Mouse (Mus musculus): ENCODE measurements around the gene Marcks. TPM values are rescaled to one million over a fixed set of nuclear protein-coding genes. Genes with fewer than 3 reads are reported as not detected.

Gene Marcks
- polyA plus RNA-seq, 1 experiment, result 332 TPM

DNA sequence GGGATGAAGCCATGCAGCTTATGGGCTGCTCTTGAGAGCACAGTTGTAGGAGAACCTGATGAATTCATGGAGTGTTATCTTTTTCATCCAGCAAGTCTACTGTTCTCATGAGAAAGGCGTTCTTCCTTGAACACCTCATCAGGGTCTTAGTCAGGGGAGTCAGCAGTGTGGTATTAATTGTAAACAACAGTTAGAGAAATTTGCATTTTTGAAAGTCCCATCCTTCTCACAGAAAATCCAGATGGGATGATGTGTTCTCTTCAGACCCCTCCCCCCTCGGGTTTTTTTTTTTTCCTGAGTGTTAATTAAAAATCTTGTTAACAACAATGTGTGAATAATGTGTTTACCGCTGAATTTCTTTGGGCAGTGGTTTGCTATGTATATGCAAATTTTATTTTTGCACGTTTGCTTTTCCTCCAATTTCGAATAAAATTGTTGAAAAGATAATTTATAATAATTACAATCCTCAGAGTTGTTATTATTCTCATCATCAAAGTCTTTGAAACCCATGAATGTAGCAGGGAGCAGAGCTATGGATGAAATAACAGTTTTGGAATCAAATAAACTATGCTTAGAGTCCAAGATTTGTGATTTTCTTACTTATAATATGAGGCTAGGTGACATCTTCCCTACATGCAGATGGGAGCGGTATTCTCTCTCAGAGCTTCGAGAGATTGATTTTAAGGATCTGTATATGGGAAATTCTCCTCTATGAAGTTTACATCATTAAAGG is 13.0 kb upstream of the Marcks start:
- H3K27ac ChIP-seq (ENCODE audit: insufficient read depth, low read depth, low read length), result no peak overlapping the region
- peaks cover 12% of the 10 kb centered on the region for H3K4me1 ChIP-seq (ENCODE audit: control insufficient read depth, insufficient read depth, low read length)
- TF ChIP-seq CTCF (IDR thresholded peaks at IDR 0.05; ENCODE audit: low read depth, low read length) (no peak), POLR2A (IDR thresholded peaks at IDR 0.05; ENCODE audit: borderline replicate concordance, low read depth, low read length) (no peak)
- no peak overlapping the region for H3K4me3 ChIP-seq (ENCODE audit: insufficient read depth, low read length)

DNA sequence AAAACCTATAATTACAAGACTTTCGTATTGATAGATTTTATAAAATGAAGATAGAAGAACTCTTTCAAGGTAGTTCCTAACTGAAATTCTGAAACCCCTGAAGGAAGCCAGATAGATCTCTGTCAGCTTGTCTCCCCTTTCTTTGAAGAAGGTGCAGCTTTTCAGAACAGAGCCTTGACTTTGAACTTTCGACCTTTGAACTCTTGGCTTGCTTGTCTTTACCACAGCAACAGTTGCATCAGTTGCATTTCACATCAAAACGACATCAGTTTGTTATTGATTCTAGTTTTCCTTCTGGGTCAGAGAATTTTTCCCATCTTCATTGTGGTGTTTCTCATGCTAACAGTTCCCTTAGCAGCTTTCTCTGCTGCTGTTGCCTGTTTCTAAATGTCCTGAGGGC is 9.3 kb upstream of the Marcks start:
- H3K4me1 ChIP-seq (ENCODE audit: control insufficient read depth, insufficient read depth, low read length), result peaks cover 9% of the 10 kb centered on the region
- TF ChIP-seq CTCF (IDR thresholded peaks at IDR 0.05; ENCODE audit: low read depth, low read length), result no peak
- TF ChIP-seq POLR2A (IDR thresholded peaks at IDR 0.05; ENCODE audit: borderline replicate concordance, low read depth, low read length), result no peak
- H3K4me3 ChIP-seq (ENCODE audit: insufficient read depth, low read length), result no peak overlapping the region
- H3K27ac ChIP-seq (ENCODE audit: insufficient read depth, low read depth, low read length), result no peak overlapping the region

DNA sequence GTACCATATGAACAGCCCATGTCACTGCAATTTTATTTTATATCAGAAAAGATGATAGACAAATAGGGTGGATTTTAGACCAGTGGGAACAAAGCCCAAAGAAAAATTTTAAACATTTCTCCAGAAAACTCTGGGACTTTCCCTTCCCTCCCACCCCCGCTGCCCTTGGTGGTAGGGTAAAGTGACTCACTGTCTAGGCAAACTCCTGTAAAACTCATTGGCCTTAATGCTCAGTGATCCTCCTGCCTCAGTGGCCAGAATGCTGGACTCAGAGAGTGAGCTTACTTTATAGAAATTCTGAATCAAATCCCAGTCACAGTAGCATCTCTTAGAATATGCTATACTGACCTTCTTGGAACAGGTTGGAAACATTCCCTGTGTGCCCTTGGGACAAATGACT is 6.7 kb upstream of the Marcks start:
- H3K27ac ChIP-seq (ENCODE audit: insufficient read depth, low read depth, low read length), result no peak overlapping the region
- H3K4me3 ChIP-seq (ENCODE audit: insufficient read depth, low read length), result no peak overlapping the region
- TF ChIP-seq POLR2A (IDR thresholded peaks at IDR 0.05; ENCODE audit: borderline replicate concordance, low read depth, low read length), result no peak
- no peak for TF ChIP-seq CTCF (IDR thresholded peaks at IDR 0.05; ENCODE audit: low read depth, low read length)
- H3K4me1 ChIP-seq (ENCODE audit: control insufficient read depth, insufficient read depth, low read length), result peaks cover 13% of the 10 kb centered on the region

DNA sequence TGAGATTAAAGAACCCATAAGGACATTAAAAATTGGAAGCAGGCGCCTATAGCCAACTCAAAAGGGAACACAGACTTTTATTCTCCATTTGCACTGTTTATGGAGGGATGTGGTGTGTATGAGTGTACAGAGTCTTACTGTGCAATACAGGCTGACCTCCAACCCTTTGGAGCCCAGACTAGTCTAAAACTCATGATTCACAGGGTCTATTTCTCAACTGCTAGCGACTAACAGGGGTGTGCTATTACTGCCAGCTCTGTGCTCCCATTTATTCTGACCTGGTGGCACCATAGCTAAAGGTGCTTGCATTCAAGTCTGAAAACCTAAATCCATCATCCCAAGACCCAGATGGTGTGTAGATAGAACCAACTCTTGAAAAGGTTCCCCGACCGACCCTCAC is 2.9 kb upstream of the Marcks start:
- Histone ChIP-seq H3K27ac (ENCODE audit: insufficient read depth, low read depth, low read length) (peak overlapping the region; percentile 8; the same call in 1 of the 2 replicates), H3K4me1 (ENCODE audit: control insufficient read depth, insufficient read depth, low read length) (peaks cover 13% of the 10 kb centered on the region), H3K4me3 (ENCODE audit: insufficient read depth, low read length) (peak overlapping the region; percentile 69)
- no peak for TF ChIP-seq CTCF (IDR thresholded peaks at IDR 0.05; ENCODE audit: low read depth, low read length)
- no peak for TF ChIP-seq POLR2A (IDR thresholded peaks at IDR 0.05; ENCODE audit: borderline replicate concordance, low read depth, low read length)

DNA sequence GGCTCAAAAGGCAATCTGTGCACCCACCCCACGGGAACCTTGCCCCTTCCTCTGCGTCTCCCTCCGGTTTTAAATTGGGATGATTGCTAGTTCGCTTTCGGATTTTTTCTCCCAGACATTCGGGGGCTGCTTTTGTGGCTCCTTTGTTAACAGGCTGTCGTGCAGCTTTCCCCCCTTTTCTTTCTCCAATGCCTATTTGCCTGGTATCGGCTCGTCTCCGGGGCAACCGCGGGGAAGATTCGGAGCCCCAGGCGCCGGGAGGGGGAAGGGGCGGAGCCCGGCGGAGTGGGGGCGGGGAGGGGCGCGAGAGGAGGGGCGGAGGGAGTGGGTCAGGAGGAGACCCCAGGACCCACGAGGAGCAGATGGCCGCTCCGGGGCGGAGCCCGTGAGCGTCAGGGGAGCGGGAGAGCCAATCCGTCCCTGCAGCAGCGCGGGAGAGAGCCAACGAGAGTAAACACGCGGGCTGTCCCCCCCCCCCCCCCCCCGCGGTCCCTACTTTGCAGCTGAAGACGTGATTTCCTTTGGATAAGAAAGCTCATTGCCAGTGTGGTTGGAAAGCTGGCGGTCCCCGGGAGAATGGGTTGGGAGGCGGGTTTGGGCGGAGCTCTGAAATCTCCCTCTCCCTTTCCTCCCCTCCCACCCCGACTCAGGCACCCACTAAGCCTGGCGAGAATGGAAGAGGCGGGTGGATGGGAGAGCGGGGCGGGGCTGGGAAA is 2.2 kb upstream of the Marcks start:
- TF ChIP-seq POLR2A (IDR thresholded peaks at IDR 0.05; ENCODE audit: borderline replicate concordance, low read depth, low read length) (no peak), CTCF (IDR thresholded peaks at IDR 0.05; ENCODE audit: low read depth, low read length) (no peak)
- peak overlapping the region; percentile 66 for H3K27ac ChIP-seq (ENCODE audit: insufficient read depth, low read depth, low read length)
- H3K4me3 ChIP-seq (ENCODE audit: insufficient read depth, low read length), result peak overlapping the region; percentile 69
- peaks cover 11% of the 10 kb centered on the region for H3K4me1 ChIP-seq (ENCODE audit: control insufficient read depth, insufficient read depth, low read length)

DNA sequence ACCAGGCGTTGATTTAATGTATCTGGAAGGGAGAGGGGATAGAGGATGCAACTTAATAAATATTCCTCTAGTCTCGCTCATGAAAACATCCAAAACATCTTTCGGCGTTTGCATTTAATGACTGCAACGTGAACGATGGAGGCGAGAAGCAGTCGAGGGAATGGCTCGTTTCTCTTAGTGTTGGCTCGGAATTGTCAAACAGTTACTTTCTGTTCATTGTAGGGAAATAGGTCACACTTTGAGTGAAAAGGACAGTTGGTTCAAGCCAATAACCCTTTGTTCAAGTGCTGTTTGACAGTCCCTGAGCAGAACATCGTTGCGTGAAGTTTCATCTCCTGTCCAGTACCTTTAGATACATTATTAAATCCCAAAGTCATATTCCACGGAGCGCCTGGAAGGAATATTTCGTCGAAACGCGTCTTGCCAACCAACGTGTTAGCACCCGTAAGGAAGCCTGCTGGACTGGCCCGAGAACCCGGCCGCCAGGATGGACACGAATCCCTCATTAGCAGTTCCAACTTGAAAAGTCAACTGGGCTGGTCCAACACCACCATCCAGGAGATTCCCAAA is 1.5 kb upstream of the Marcks start:
- peak overlapping the region; percentile 69 for H3K4me3 ChIP-seq (ENCODE audit: insufficient read depth, low read length)
- peaks cover 6% of the 10 kb centered on the region; the same call in 1 of the 2 replicates for H3K4me1 ChIP-seq (ENCODE audit: control insufficient read depth, insufficient read depth, low read length)
- TF ChIP-seq CTCF (IDR thresholded peaks at IDR 0.05; ENCODE audit: low read depth, low read length) (no peak), POLR2A (IDR thresholded peaks at IDR 0.05; ENCODE audit: borderline replicate concordance, low read depth, low read length) (no peak)
- peak overlapping the region; percentile 66 for H3K27ac ChIP-seq (ENCODE audit: insufficient read depth, low read depth, low read length)

DNA sequence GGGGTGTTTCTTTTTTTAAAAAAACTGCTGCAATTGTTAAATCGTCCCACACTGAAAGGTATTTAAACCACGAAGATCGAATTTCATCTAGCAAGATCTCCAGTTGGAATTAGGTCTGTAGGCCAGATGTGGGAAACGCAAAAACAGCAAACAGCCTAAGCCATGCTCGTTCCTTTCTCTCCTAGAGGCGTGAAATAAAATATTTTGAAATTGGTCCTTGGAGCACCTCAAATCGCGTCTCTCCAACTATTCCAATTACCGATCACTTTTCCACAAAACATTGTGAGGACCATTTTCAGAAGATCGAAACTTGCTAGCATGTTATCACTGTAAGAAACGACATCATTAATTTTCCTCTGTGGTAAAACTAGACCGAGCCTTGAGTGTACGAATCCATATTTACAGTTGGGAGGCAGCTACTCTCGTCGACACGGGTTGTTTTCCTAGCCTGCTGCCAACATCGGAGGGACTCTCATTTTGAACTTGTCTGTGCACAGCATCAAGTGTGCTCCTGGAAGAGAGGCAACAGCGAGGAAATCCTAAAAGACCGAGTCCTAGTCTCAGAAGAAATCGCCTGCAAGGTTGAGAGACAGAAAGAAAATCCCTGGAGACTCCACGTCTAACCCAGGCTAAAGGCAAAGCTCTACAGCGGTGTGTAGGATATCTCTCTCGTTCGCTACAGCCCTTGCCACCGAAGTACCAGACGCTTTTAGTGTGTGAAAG is 884 bp upstream of the Marcks start:
- Histone ChIP-seq H3K4me3 (ENCODE audit: insufficient read depth, low read length) (peak overlapping the region; percentile 69), H3K4me1 (ENCODE audit: control insufficient read depth, insufficient read depth, low read length) (peaks cover 6% of the 10 kb centered on the region; the same call in 1 of the 2 replicates), H3K27ac (ENCODE audit: insufficient read depth, low read depth, low read length) (peak overlapping the region; percentile 66)
- no peak for TF ChIP-seq POLR2A (IDR thresholded peaks at IDR 0.05; ENCODE audit: borderline replicate concordance, low read depth, low read length)
- no peak for TF ChIP-seq CTCF (IDR thresholded peaks at IDR 0.05; ENCODE audit: low read depth, low read length)

DNA sequence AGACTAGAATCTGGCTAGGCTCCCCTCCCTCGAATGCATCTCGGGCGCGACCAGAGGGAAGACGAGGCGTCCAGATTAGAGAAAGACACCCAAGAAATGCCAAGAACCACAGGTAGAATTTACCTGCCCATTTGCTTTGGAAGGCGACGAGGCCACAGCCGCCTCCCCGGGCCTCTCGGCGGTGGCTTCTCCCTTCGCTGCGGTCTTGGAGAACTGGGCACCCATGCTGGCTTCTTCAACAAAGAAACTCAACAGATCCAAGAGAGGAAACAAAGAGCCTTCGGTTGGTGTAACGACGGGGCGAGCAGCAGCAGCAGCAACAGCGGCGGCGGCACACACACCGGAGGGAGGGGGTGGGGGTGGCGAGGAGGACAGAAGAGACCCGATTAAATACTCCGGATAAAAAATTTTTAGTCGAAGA is 399 bp downstream of the Marcks start:
- H3K4me3 ChIP-seq (ENCODE audit: insufficient read depth, low read length), result peak overlapping the region; percentile 69
- peak overlapping the region; percentile 92 for H3K27ac ChIP-seq (ENCODE audit: insufficient read depth, low read depth, low read length)
- peaks cover 6% of the 10 kb centered on the region; the same call in 1 of the 2 replicates for H3K4me1 ChIP-seq (ENCODE audit: control insufficient read depth, insufficient read depth, low read length)
- no peak for TF ChIP-seq POLR2A (IDR thresholded peaks at IDR 0.05; ENCODE audit: borderline replicate concordance, low read depth, low read length)
- no peak for TF ChIP-seq CTCF (IDR thresholded peaks at IDR 0.05; ENCODE audit: low read depth, low read length)

DNA sequence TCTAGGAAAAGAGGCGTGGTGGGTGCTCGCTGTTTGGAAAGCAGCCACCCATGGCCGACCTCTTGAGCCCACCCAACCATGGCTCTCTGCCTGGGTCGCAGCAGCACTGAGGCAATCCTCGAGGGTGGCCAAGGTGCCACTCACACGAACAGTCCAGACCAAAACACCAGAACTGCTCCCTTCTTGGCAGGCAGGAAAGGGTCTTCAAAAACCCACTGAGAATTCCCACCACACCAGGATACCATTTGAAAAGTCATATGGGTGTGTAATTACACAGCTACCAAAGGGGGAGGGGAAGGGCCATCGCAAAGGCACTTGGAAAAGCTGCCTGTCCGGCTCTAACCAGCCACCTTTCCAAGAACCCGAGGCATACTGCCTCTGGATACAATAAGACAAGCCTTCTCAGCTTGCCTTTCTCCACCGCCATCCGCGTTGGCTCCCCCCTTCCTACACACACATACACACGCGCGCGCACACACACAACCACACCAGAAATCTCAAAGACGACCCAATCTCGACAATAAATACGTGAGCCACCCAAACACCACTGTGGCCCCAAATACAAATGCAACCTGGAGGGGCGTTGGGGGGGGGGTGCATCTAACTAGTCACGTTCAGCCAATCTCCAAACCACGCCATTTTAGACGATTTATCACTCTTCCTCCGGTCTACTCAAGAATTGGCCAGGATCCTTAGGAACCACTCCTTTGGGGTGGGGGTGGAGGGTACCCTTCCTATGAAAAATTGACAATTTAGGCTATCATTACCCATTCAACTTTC is 999 bp downstream of the Marcks start:
- no peak for TF ChIP-seq CTCF (IDR thresholded peaks at IDR 0.05; ENCODE audit: low read depth, low read length)
- no peak for TF ChIP-seq POLR2A (IDR thresholded peaks at IDR 0.05; ENCODE audit: borderline replicate concordance, low read depth, low read length)
- Histone ChIP-seq H3K27ac (ENCODE audit: insufficient read depth, low read depth, low read length) (peak overlapping the region; percentile 92), H3K4me3 (ENCODE audit: insufficient read depth, low read length) (peak overlapping the region; percentile 69), H3K4me1 (ENCODE audit: control insufficient read depth, insufficient read depth, low read length) (peaks cover 6% of the 10 kb centered on the region; the same call in 1 of the 2 replicates)

All from bone marrow macrophage, adult 2 months (primary cell).